Mouse (Mus musculus): ENCODE results near the gene Zcchc24. TPM values are rescaled to one million over a fixed set of nuclear protein-coding genes. Genes with fewer than 3 reads are reported as not detected.

Zcchc24 gene
- total RNA-seq, 2 experiments from 2014 or later = 61.8 to 65.7 TPM

- DNase-seq (ENCODE audit: low spot score in 2 of 2) = no peak
Measured at GRCm38 (mm10) chr14:25749143-25749909, 19.5 kb downstream of the Zcchc24 start.

GRCm38 (mm10) chr14:25747996-25748756, 20.7 kb downstream of the Zcchc24 start:
- DNase-seq (ENCODE audit: low spot score in 2 of 2) = no peak

GRCm38 (mm10) chr14:25746971-25747945, 21.6 kb downstream of the Zcchc24 start:
- no peak for DNase-seq (ENCODE audit: low spot score in 2 of 2)

- DNase-seq (ENCODE audit: low spot score in 2 of 2) = no peak
Measured at GRCm38 (mm10) chr14:25746371-25746770, 22.5 kb downstream of the Zcchc24 start.

- DNase-seq (ENCODE audit: low spot score in 2 of 2) = no peak
Measured at GRCm38 (mm10) chr14:25745365-25746184, 23.3 kb downstream of the Zcchc24 start.

- no peak for DNase-seq (ENCODE audit: low spot score in 2 of 2)
Measured at GRCm38 (mm10) chr14:25742943-25743342, 25.9 kb downstream of the Zcchc24 start.

- DNase-seq (ENCODE audit: low spot score in 2 of 2) = no peak
Measured at GRCm38 (mm10) chr14:25741840-25742367, 26.9 kb downstream of the Zcchc24 start.

GRCm38 (mm10) chr14:25741211-25741610, 27.6 kb downstream of the Zcchc24 start:
- DNase-seq (ENCODE audit: low spot score in 2 of 2) = no peak

- peak; percentile 64 to 84 for DNase-seq (ENCODE audit: low spot score in 2 of 2)
Measured at GRCm38 (mm10) chr14:25739957-25740565, 28.8 kb downstream of the Zcchc24 start.

- DNase-seq (ENCODE audit: low spot score in 2 of 2) = peak in 1 of 2 experiments; percentile 42
Measured at GRCm38 (mm10) chr14:25738591-25739001, 30.2 kb downstream of the Zcchc24 start.

GRCm38 (mm10) chr14:25736589-25736988, 32.2 kb downstream of the Zcchc24 start:
- peak; percentile 60 to 70 for DNase-seq (ENCODE audit: low spot score in 2 of 2)

GRCm38 (mm10) chr14:25736140-25736539, 32.7 kb downstream of the Zcchc24 start:
- DNase-seq (ENCODE audit: low spot score in 2 of 2) = no peak

GRCm38 (mm10) chr14:25734736-25735716, 33.8 kb downstream of the Zcchc24 start:
- DNase-seq (ENCODE audit: low spot score in 2 of 2) = no peak

GRCm38 (mm10) chr14:25727149-25727510, 41.7 kb downstream of the Zcchc24 start:
- DNase-seq (ENCODE audit: low spot score in 2 of 2) = no peak

- peak in 1 of 2 experiments; percentile 51 for DNase-seq (ENCODE audit: low spot score in 2 of 2)
Measured at GRCm38 (mm10) chr14:25726226-25727148, 42.4 kb downstream of the Zcchc24 start.

GRCm38 (mm10) chr14:25725690-25726089, 43.1 kb downstream of the Zcchc24 start:
- no peak for DNase-seq (ENCODE audit: low spot score in 2 of 2)

GRCm38 (mm10) chr14:25725032-25725497, 43.8 kb downstream of the Zcchc24 start:
- DNase-seq (ENCODE audit: low spot score in 2 of 2) = peak in 1 of 2 experiments; percentile 38
